Mouse (Mus musculus): ENCODE results near the gene Gatd1. TPM values are rescaled to one million over a fixed set of nuclear protein-coding genes. Genes with fewer than 3 reads are reported as not detected.
"Not testable (repeated sequence)": the region's sequence is repeated elsewhere in the genome, so short reads cannot be mapped to it uniquely, and the experiment has no call there.

Gene Gatd1
- total RNA-seq (2015) (21.9 and 25.9 TPM in 2 replicates), total RNA-seq (2017) (13.5 and 16.3 TPM in 2 replicates)

- peak; percentile 88 for ATAC-seq (replicated peaks; ENCODE audit: poor library complexity)
Observed at GRCm38 (mm10) chr7:141413809-141414584, at the start of gene Gatd1. TSS of gene Gatd1 (minus strand) at chr7:141414136.

GRCm38 (mm10) chr7:141462333-141462821 lies 48.4 kb upstream of the Gatd1 start:
- ATAC-seq (replicated peaks; ENCODE audit: poor library complexity) = no peak

- 0 out of 2 replicates have a peak, but pooled peaks have one; percentile 11 for ATAC-seq (replicated peaks; ENCODE audit: poor library complexity)
Observed at GRCm38 (mm10) chr7:141461521-141462332, 47.8 kb upstream of the Gatd1 start.

GRCm38 (mm10) chr7:141460391-141461113 lies 46.6 kb upstream of the Gatd1 start, which contains the start of gene Cracr2b:
TSS of gene Cracr2b (plus strand) at chr7:141461094.
- ATAC-seq (replicated peaks; ENCODE audit: poor library complexity) = peak; percentile 40

- no peak for ATAC-seq (replicated peaks; ENCODE audit: poor library complexity)
Observed at GRCm38 (mm10) chr7:141460001-141460390, 46.1 kb upstream of the Gatd1 start.

GRCm38 (mm10) chr7:141459301-141459711 lies 45.4 kb upstream of the Gatd1 start:
- ATAC-seq (replicated peaks; ENCODE audit: poor library complexity) = no peak

GRCm38 (mm10) chr7:141458661-141459060 lies 44.7 kb upstream of the Gatd1 start:
- ATAC-seq (replicated peaks; ENCODE audit: poor library complexity) = no peak

GRCm38 (mm10) chr7:141457986-141458660 lies 44.2 kb upstream of the Gatd1 start:
- ATAC-seq (replicated peaks; ENCODE audit: poor library complexity) = peak; percentile 12; the same call in 1 of the 2 replicates

GRCm38 (mm10) chr7:141457236-141457635 lies 43.3 kb upstream of the Gatd1 start:
- ATAC-seq (replicated peaks; ENCODE audit: poor library complexity) = no peak

- ATAC-seq (replicated peaks; ENCODE audit: poor library complexity) = no peak
Observed at GRCm38 (mm10) chr7:141456739-141457138, 42.8 kb upstream of the Gatd1 start.

- peak; percentile 36 for ATAC-seq (replicated peaks; ENCODE audit: poor library complexity)
Observed at GRCm38 (mm10) chr7:141455610-141456314, 41.8 kb upstream of the Gatd1 start.

- peak; percentile 74 for ATAC-seq (replicated peaks; ENCODE audit: poor library complexity)
Observed at GRCm38 (mm10) chr7:141454967-141455551, 41.1 kb upstream of the Gatd1 start, which contains the start of gene Pnpla2. TSS of gene Pnpla2 (plus strand) at chr7:141455198.

- ATAC-seq (replicated peaks; ENCODE audit: poor library complexity) = no peak
Observed at GRCm38 (mm10) chr7:141453636-141454035, 39.7 kb upstream of the Gatd1 start.

- no peak for ATAC-seq (replicated peaks; ENCODE audit: poor library complexity)
Observed at GRCm38 (mm10) chr7:141451928-141452327, 38.0 kb upstream of the Gatd1 start.

GRCm38 (mm10) chr7:141447110-141447991 lies 33.4 kb upstream of the Gatd1 start, which contains the start of gene Rplp2:
TSS of gene Rplp2 (plus strand) at chr7:141447370.
- ATAC-seq (replicated peaks; ENCODE audit: poor library complexity) = peak; percentile 76

GRCm38 (mm10) chr7:141446374-141446773 lies 32.4 kb upstream of the Gatd1 start:
- ATAC-seq (replicated peaks; ENCODE audit: poor library complexity) = not testable (repeated sequence)

GRCm38 (mm10) chr7:141443828-141444237 lies 29.9 kb upstream of the Gatd1 start, which contains the start of gene Pidd1:
TSS of gene Pidd1 (minus strand) at chr7:141444025.
- peak; percentile 48 for ATAC-seq (replicated peaks; ENCODE audit: poor library complexity)
